Mouse (Mus musculus) neural tube, embryonic 10.5 days (tissue): ENCODE measurements around the gene Armt1.
"Not testable (repeated sequence)": the region's sequence is repeated elsewhere in the genome, so short reads cannot be mapped to it uniquely, and the experiment has no call there.

Experiments used
- DNase-seq: peaks from one replicate; pipeline ENCODE4 v3.0.0-alpha.2; 2017; ENCODE audit warnings: low spot score; ENCODE audit errors: extremely low spot score

Gene Armt1

GRCm38 (mm10) chr10:4433871-4434270 lies 1.6 kb downstream of the Armt1 start:
- not testable (repeated sequence) for DNase-seq

GRCm38 (mm10) chr10:4435416-4435815 lies 3.1 kb downstream of the Armt1 start:
- DNase-seq, result no peak

- no peak for DNase-seq
Measured at GRCm38 (mm10) chr10:4456409-4456808, 24.1 kb downstream of the Armt1 start.

GRCm38 (mm10) chr10:4460201-4460600 lies 27.9 kb downstream of the Armt1 start:
- no peak for DNase-seq

GRCm38 (mm10) chr10:4465799-4466198 lies 33.5 kb downstream of the Armt1 start:
- DNase-seq, result no peak

GRCm38 (mm10) chr10:4469406-4469805 lies 37.1 kb downstream of the Armt1 start:
- DNase-seq, result no peak

GRCm38 (mm10) chr10:4473591-4473993 lies 41.3 kb downstream of the Armt1 start:
- no peak for DNase-seq

- no peak for DNase-seq
Measured at GRCm38 (mm10) chr10:4475431-4475830, 43.2 kb downstream of the Armt1 start.

- DNase-seq, result no peak
Measured at GRCm38 (mm10) chr10:4476604-4477003, 44.3 kb downstream of the Armt1 start.

GRCm38 (mm10) chr10:4480929-4481328 lies 48.7 kb downstream of the Armt1 start:
- DNase-seq, result no peak

GRCm38 (mm10) chr10:4481695-4482094 lies 49.4 kb downstream of the Armt1 start:
- DNase-seq, result no peak

GRCm38 (mm10) chr10:4482355-4482754 lies 50.1 kb downstream of the Armt1 start, which contains the start of gene Ccdc170:
Gene Ccdc170, plus strand, starts transcription at chr10:4482502.
- DNase-seq, result no peak

- no peak for DNase-seq
Measured at GRCm38 (mm10) chr10:4483848-4484247, 51.6 kb downstream of the Armt1 start.

- DNase-seq, result no peak
Measured at GRCm38 (mm10) chr10:4484986-4485385, 52.7 kb downstream of the Armt1 start.

- DNase-seq, result no peak
Measured at GRCm38 (mm10) chr10:4489865-4490264, 57.6 kb downstream of the Armt1 start.

GRCm38 (mm10) chr10:4491281-4491680 lies 59.0 kb downstream of the Armt1 start:
- DNase-seq, result no peak

GRCm38 (mm10) chr10:4492045-4492444 lies 59.8 kb downstream of the Armt1 start:
- no peak for DNase-seq

- DNase-seq, result no peak
Measured at GRCm38 (mm10) chr10:4492909-4493308, 60.6 kb downstream of the Armt1 start.

GRCm38 (mm10) chr10:4503251-4503650 lies 71.0 kb downstream of the Armt1 start:
- no peak for DNase-seq
